Mouse (Mus musculus) adipocyte (in vitro differentiated cells): ENCODE measurements around the gene Ppa2.

Experiments
- DNase-seq: peaks from one replicate; pipeline ENCODE4 v3.0.0-alpha.2; 2016; ENCODE audit warnings: low spot score

Gene Ppa2

GRCm38 (mm10) chr3:133309954-133310808, at the start of gene Ppa2:
TSS of gene Ppa2 (plus strand) at chr3:133310110.
- DNase-seq: peak; percentile 85

DNA sequence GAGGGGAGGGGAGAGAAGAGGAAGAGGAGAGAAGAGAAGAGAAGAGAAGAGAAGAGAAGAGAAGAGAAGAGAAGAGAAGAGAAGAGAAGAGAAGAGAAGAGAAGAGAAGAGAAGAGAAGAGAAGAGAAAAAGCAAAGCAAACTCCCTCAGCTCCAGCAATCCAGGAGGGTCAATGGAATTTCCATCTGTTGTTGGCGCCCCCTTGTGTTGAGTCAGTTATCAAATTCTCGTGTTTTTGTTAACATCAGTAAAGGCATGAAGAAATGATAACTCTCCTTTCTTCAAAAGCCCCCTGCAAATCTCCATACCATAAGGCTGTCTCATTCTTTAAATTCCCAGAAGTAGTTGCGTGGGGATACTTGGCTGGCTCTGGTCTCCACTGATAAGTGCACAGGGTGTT, 38.0 kb upstream of the Ppa2 start:
- DNase-seq: peak; percentile 68

DNA sequence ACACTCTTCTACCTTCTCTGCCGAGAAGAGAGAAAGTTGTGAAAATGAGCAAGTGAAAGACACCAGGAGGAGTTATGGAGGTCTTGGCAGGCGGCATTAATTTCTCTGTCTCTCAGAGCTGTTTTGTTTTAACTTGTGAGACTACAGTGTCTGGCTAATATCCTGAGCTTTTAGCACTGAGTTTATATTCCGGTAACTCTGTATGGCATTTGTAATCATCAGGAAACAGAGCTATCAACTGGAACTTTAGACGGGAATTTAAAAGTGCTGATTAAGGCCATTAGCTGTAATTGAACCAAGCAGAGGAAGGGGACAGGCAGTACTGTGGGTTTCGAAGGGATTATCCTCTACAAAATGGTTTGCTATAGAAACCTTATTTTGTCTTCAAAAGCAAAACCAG, 25.3 kb upstream of the Ppa2 start:
- no peak for DNase-seq

DNA sequence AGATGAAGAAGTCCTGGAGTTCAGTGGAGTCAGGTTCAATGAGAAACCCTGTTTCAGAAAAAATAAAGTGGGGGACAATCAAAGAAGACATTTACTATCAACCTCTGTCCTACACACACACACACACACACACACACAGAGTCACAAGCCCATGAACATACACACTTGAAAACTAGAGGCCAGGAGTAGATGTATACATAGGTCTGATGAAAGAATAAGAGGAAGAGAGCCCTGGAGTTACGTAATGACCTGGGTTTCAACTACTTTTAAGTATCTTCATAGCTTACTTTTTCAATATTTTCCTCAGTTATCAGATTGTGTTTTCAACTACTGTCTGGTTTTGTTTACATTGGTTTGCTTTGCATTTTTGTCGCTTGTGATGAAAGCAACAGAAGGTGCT, 21.1 kb upstream of the Ppa2 start:
- no peak for DNase-seq

DNA sequence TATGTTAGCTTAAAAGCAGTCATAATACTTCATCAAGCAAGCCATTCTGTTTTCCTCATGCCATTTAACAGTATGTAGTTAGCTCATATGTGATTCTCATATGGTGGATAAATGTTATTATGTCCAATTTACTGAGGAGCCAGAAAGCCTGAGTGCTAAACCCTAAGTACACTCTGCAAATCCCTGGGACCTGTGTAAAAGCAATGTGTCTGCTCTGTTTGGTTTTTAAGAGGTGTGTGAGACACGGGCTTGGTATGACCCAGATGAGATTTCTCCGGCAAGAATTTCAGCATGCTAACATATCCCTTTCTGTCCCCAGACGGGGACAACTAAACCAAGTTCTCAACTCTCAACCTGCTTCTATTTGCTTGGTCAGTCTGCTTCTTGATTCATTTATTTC, 5.6 kb upstream of the Ppa2 start:
- DNase-seq: no peak

- DNase-seq: no peak
Measured at GRCm38 (mm10) chr3:133308361-133308760, 1.5 kb upstream of the Ppa2 start.

- DNase-seq: no peak
Measured at GRCm38 (mm10) chr3:133309359-133309758, 551 bp upstream of the Ppa2 start.

- no peak for DNase-seq
Measured at GRCm38 (mm10) chr3:133310809-133311179, 884 bp downstream of the Ppa2 start.

DNA sequence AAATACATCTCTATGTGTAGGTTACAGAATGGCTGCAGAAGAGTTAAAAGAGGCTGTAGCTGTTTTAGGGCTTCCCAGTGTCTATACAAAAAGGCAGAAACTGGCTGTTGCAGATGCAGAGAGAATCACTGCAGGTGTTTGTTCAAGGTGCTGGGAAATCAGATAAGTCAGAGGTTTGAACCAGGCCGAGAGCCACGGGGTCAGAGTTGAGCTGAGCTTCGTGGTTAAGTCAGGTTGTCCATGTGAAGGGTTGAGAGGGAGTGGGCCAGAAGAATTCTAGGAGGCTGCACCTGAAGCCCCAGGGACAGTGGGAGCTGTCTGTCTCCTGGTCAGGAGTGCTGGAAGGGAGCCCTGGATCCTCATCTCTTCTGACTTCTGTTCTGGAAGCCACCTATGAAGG, 2.4 kb downstream of the Ppa2 start:
- no peak for DNase-seq

DNA sequence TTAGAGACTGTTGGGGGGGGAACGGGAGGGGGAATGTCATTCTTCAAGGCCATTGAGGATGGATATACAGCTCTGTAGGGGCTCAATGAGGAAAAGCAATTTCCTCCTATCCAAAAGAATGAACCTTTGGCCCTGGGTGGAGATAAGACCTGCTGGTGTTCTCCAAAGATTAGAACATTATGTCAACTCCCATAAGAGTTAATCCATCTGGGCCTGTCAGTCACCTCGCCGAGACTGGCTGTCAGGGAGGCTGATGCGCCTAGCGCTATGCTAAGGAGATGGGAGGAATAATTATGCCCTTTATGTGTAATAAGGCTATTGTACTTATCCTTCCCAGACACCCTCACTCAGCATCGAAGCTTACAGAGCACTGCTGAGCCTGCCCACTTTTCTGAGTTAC, 2.9 kb downstream of the Ppa2 start:
- no peak for DNase-seq

DNA sequence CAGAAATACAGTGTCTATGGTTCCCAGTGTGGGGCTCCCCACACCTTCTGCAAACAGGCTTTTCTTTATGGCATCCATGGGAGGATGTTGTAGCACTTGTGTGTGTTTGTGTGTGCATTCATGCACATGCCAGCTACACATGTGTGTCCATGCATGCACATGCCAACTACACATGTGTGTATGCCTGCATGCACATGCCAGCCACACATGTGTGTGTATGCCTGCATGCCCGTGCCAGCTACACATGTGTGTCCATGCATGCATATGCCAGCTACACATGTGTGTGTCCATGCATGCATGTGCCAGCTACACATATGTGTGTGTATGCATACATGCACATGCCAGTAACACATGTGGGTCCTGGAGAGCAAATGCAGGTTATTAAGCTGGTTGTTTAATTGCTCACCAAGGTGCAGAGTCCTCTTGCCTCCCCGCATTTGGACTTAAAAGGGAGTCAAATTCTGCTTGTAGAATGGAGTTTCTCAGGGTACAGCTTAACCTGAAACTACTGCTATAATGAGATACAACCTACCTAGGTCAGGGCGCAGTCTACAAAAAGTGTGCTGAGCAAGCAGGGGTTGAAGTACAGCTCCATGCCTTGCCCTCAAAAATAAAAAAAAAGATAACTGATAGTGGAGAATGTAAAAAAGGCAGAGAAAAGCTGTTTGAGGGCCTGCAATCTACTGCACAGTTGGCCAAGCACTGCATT, 3.7 kb downstream of the Ppa2 start:
- DNase-seq: no peak

DNA sequence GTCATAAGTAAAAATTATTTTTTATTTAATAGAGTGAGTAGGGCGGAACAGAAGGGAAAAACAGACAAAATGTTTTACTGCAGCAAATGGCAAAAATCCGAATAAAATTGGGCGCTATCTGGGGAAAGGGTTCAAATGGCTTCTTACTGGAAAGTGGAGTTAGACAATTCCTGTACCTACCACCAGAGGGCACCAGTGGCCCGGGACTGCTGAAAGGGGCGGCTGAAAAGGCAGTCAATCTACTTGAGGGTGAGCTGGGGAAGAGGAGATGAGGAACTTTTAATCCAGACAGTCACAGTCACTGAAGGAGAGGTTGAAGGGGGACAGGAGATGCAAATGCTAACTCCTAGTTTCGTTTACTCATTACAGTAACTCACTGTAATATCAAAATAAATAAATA, 4.6 kb downstream of the Ppa2 start:
- DNase-seq: peak; percentile 83

DNA sequence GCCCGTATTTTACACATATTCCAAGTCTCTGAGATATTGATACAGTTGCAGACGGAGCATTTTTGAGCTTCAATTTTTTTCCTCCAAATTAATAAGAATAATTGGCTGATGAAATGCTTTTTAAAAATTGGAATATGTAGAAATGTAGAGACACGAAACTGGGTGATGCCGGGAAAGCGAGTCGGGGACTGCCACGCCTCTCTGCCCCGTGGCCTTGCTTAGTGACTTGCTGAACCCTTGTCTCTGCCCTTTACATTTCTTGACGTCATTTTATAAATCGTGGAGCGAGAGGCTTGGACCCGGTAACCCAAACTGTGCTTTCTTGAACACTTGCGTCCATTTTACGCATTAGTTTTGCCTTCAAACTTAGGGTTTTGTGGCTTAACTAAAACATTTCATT, 5.1 kb downstream of the Ppa2 start:
- no peak for DNase-seq

DNA sequence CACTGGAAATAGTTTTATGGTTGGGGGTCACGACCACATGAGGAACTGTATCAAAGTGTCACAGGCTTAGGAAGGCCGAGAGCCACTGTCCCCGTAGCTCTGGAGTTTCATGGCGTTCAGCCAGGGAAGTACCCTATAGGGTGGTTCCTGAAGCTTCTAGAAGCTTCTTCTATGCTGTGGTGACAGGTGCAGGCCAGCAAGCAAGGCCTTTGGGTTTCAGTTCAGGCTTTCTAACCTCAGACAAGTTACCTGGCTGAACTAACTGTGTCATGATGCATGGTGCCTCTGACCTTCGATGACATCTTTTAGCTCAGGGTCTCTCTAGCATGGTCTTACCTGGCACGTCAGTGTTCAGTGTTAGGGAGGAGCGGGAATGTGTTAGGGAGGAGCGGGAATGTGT, 5.7 kb downstream of the Ppa2 start:
- no peak for DNase-seq

- DNase-seq: no peak
Measured at GRCm38 (mm10) chr3:133317845-133318244, 7.9 kb downstream of the Ppa2 start.

- DNase-seq: no peak
Measured at GRCm38 (mm10) chr3:133318596-133318995, 8.7 kb downstream of the Ppa2 start.

GRCm38 (mm10) chr3:133319795-133320194, 9.9 kb downstream of the Ppa2 start:
- DNase-seq: no peak

DNA sequence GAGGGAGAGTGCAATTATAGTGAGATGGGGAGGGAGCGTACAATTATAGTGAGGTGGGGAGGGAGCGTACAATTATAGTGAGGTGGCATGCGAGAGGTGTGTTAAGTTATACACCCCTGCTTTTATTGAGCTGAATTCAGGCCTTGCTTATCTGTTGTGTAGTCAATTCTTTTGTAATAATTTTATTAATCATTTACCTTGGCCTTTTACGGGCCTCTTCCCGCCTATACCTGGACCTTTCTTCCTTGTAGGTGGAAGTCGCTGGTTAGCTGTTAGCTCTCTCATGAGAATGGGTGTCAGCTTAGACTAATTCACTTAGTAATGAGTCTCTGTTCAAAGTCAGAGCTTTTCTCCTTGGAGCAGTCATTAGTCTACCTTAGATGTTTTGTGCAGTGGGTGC, 10.4 kb downstream of the Ppa2 start:
- DNase-seq: no peak

DNA sequence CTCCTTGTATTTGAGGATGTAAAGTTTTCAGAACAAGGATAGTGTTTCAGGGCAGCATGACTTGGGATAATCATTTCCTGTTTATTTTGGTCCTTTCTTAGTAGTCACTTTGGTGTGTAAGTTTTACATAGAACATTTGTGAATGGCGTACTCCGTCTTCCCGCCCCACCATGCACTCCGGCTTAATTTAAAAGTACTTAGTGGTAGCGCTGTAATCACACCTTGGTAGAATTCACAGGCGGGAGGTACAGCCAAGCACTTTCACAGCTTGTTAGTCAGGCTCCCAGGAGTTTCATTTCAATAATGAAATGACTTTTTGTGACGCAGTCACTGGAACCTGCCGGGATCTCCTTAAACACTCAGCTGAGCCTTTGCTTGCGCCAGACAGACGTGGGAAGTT, 12.0 kb downstream of the Ppa2 start:
- DNase-seq: no peak

DNA sequence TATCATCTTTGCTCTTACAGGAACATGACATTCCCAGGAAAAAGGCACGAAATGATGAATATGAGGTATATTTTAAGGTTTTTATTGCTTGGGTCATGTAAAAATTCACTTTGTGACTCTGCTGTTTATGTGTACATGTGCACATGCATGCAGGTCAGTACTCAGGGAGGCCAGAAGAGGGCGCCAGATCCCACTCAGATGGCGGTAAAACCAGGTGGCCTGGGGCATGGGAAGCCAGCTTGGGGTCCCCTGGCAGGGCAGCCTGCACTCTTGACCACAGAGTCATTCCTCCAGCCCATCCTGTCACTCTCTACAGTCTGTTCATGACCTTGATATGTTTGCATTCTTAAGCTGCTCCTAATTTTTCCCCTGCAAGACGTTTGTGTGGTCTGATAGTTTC, 12.6 kb downstream of the Ppa2 start:
- no peak for DNase-seq

DNA sequence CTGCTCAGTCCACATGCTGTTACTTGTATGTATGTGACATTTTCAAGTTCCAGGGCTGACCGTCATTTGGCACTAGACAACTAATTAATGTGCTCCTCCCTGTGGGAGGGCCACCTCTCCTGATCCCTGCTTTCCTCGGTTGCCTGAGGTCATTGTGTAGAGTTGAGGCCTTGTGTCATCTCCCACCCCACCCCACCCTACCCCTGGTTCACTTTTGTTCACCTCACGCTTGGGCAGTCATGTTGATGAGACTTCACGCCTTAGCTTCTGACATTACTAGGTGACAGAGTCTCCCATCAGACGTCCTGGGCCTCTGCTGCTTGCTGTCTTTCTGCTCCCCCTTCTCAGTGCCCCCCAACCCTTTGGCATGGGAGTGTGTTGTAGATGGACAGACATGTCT, 15.2 kb downstream of the Ppa2 start:
- DNase-seq: no peak

GRCm38 (mm10) chr3:133328551-133328950, 18.6 kb downstream of the Ppa2 start:
- no peak for DNase-seq

- no peak for DNase-seq
Measured at GRCm38 (mm10) chr3:133329406-133329805, 19.5 kb downstream of the Ppa2 start.
